Mouse (Mus musculus) cerebellum, adult 2 months (tissue): Measurements from ENCODE around the gene Fam43a. TPM values are rescaled to one million over a fixed set of nuclear protein-coding genes. Genes with fewer than 3 reads are reported as not detected.

Experiments
- DNase-seq, 2 experiments: peaks; one replicate each; pipeline ENCODE4 v3.0.0; 2021
- H3K27ac ChIP-seq: fragments of 200-500 bp; 2 replicates; pipeline ENCODE4 v1.5.1; 2012; ENCODE audit warnings: low read length, control low read depth, inconsistent platforms; ENCODE audit not compliant: insufficient read depth
- H3K27me3 ChIP-seq: fragments of 200-500 bp; 2 replicates; pipeline ENCODE4 v1.6.1; 2012; ENCODE audit warnings: inconsistent platforms, mild to moderate bottlenecking, low read length, moderate library complexity; ENCODE audit not compliant: control insufficient read depth, insufficient read depth
- H3K4me1 ChIP-seq: fragments of 200-500 bp; 2 replicates; pipeline ENCODE4 v1.6.1; 2011; ENCODE audit warnings: low read length; ENCODE audit not compliant: control insufficient read depth, insufficient read depth
- H3K4me3 ChIP-seq: fragments of 200-500 bp; replicated peaks from 2 replicates; pipeline ENCODE3; 2011; ENCODE audit warnings: mild to moderate bottlenecking, low read depth, low read length, control low read depth; ENCODE audit not compliant: insufficient read depth
- CTCF ChIP-seq: fragments of 200-500 bp; IDR thresholded peaks from 2 replicates; pipeline ENCODE4 v1.5.1; 2011; ENCODE audit warnings: low read depth, mild to moderate bottlenecking, control low read depth, low read length, moderate library complexity, borderline replicate concordance; ENCODE audit not compliant: insufficient read depth
- POLR2A ChIP-seq: fragments of 200-500 bp; IDR thresholded peaks from 2 replicates; pipeline ENCODE4 v1.6.1; 2011; ENCODE audit warnings: low read length, control low read depth, borderline replicate concordance; ENCODE audit not compliant: insufficient read depth
- WGBS: fragments of 180-500 bp; shearing (Covaris S2); methylation state at CpG from one replicate; pipeline ENCODE4 v1.1.7; 2018; 5-methylcytosine and 5-hydroxymethylcytosine counted together
- polyA plus RNA-seq: library from polyadenylated mRNA; depleted of rRNA; stranded (reverse); fragments of >200 nt; gene quantifications from 2 replicates; pipeline ENCODE4 v1.2.3, GENCODE M21; 2012; rRNA removed

The Fam43a gene
- polyA plus RNA-seq, 1 experiment = 15.2 TPM

DNA sequence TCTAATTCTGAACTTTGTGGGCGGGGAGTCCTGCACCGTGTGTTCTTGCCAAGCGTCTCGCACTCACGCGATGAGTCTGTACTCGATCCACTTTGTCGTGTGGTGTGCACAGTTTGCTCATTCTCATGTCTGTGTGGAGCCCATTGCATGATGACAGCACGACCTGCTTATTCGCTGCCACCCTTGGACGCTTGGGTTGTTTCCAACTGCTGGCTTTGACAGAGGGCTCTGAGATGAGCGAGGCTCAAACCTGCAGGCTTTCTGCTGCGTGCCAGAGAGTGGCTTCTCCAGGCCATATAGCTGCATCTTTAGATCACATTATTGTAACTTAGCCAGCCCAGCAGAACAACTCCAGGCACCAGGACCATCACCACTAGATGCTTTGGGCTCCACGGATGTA, 39.1 kb downstream of the Fam43a start:
- WGBS = 14% methylated on average over 14 of the region's 14 CpGs
- peak; percentile 29 to 57 for DNase-seq
- Histone ChIP-seq H3K27ac (no peak overlapping the region), H3K4me3 (peak overlapping the region; percentile 1), H3K27me3 (no peaks in the 10 kb centered on the region), H3K4me1 (no peaks in the 10 kb centered on the region; the same call in none of the 2 replicates)
- TF ChIP-seq POLR2A (no peak), CTCF (no peak)

DNA sequence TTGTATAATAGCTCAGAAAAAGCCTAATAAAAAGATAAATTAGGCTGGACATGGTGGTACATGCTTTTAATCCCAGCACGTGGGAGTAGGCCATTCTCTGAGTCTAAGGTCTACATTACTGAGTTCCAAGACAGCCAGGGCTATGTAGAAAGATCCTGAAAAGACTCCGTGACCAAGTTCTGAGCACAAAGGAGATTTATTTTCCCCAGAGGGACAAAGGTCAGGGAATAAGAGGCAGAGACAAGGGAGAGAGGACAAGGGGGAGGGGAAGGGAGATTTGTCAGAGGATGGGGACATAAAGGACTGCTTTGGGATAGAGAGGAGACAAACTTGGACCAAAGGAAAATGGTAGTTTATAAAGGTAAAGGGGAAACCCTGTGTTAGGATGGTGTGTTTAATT, 41.1 kb downstream of the Fam43a start:
- Histone ChIP-seq H3K4me1 (no peaks in the 10 kb centered on the region; the same call in none of the 2 replicates), H3K27me3 (no peaks in the 10 kb centered on the region), H3K27ac (no peak overlapping the region), H3K4me3 (no peak overlapping the region)
- 90% methylated on average over 2 of the region's 2 CpGs for WGBS
- DNase-seq = no peak
- TF ChIP-seq POLR2A = no peak
- no peak for TF ChIP-seq CTCF

DNA sequence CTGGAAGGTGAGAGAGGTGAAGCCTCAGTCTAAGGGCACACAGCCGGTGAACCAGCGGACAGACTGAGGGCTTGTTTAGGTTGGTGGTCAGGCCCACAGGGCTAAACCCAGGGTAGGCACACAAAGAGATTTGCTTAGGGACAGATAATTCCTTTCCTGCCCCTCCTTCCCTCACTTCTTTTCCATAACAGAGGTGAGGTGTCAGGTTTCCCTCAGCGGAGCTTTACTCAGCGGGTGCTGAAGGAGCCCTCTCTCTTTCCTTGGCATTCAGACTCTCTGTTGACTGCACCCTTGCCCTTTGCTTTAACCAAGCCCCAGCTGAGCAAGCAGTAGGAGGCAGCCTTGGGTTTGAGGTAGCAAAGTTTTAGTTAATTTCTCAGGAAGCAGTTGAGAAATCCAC, 41.9 kb downstream of the Fam43a start:
- peaks cover 6% of the 10 kb centered on the region for H3K4me1 ChIP-seq
- no peak for TF ChIP-seq POLR2A
- TF ChIP-seq CTCF = no peak
- H3K27ac ChIP-seq = no peak overlapping the region
- WGBS = 96% methylated on average over 4 of the region's 4 CpGs
- no peaks in the 10 kb centered on the region for H3K27me3 ChIP-seq
- H3K4me3 ChIP-seq = no peak overlapping the region
- no peak for DNase-seq

DNA sequence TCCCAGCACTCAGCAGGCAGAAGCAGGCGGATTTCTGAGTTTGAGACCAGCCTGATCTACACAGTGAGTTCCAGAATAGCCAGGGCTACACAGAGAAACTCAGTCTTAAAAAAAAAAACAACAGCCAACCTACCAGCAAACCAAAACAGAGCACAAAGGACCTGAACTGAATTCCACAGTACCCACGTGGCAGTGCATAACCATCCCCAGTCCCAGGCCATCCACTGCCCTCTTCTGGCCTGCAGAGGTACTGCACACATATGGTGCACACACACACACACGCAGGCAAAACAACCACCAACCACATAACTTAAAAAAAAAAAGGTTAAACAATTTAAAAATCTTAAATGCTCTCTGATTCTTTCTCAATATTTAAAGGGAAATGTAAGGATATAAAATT, 42.7 kb downstream of the Fam43a start:
- no peak for DNase-seq
- no peak overlapping the region for H3K4me3 ChIP-seq
- peaks cover 7% of the 10 kb centered on the region for H3K4me1 ChIP-seq
- H3K27me3 ChIP-seq = no peaks in the 10 kb centered on the region
- TF ChIP-seq POLR2A = no peak
- no peak for TF ChIP-seq CTCF
- H3K27ac ChIP-seq = no peak overlapping the region
- WGBS = 88% methylated on average over 3 of the region's 3 CpGs

DNA sequence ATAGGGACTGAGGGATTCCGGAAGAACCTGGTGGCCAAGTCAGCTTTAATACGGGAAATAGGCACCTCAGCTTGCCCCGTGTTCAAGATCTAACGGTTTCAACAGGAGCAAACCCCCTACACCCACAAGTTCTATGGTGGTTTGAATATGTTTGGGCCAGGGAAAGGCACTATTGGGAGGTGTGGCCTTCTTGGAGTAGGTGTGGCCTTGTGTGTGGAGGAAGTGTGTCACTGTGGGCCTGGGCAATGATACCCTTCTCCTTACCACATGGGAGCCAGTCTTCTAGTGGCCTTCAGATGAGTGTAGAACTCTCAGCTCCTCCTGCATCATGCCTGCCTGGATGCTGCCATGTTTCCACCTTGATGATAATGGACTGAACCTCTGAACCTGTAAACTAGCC, 45.5 kb downstream of the Fam43a start:
- H3K27ac ChIP-seq = no peak overlapping the region

DNA sequence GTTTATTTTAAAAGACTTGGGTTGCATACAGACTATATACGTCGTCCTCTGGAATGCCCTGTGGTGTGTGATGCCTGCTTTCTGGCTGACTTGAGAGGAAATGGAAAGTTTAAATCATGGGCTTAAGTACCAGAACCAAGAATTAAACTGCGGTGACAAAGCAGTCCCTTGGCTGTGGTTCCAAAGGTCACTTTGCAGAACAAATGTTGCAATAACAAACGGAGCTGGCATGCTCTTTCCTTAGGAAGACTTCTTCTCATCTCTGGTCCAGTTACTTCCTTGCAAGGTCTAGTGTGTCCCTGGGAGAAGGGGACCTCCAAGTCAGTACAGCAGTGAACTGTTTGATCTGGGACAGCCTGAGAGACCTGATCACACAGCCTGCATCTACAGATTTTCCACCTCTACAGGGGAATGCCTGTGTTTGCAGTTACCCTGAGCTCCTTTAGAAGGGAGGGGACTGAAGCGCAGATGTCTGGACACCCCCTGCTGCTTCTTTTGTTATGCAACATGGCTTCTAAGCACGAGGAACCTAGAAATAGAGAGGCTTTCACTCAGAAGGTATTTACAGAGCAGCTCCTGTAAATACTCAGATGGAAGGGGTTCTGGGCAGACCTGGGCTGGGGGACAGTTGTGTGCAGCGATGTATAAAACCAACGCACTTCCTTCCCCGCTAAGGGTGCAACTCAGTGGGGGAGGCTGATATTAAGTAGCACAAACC, 46.5 kb downstream of the Fam43a start:
- WGBS = 37% methylated on average over 9 of the region's 9 CpGs

More for the DNA sequence above, 45.5 kb downstream of the Fam43a start:
- Histone ChIP-seq H3K4me1 (peaks cover 7% of the 10 kb centered on the region; the same call in 1 of the 2 replicates), H3K27me3 (no peaks in the 10 kb centered on the region), H3K4me3 (no peak overlapping the region)
- no peak for TF ChIP-seq POLR2A
- no peak for DNase-seq
- WGBS = 95% methylated on average over 4 of the region's 4 CpGs

DNA sequence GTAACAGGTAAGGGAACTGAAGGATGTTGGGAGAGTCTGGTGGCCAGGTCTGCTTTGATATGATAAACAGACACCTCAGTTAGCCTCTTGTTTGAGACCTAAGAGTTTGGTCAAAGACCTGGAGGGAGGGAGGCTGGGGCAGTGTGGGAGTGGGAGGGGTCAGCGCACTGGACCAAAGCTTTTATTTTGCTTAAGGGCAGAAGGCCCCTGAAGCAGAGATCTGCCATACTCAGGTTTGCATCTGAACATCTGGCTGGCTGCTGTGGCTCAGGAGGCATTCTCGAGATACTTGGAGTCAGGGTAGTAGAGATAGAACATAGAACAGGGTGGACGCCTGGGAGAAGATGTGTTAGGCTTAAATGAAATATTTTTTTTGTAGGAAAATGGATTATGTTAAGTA, 47.3 kb downstream of the Fam43a start:
- TF ChIP-seq CTCF (no peak), POLR2A (no peak)
- H3K27ac ChIP-seq = no peak overlapping the region
- DNase-seq = no peak
- no peaks in the 10 kb centered on the region for H3K27me3 ChIP-seq
- 97% methylated on average over 3 of the region's 3 CpGs for WGBS
- no peak overlapping the region for H3K4me3 ChIP-seq
- peaks cover 7% of the 10 kb centered on the region; the same call in 1 of the 2 replicates for H3K4me1 ChIP-seq

More for the DNA sequence above, 46.5 kb downstream of the Fam43a start:
- Histone ChIP-seq H3K4me1 (peaks cover 7% of the 10 kb centered on the region; the same call in 1 of the 2 replicates), H3K27me3 (no peaks in the 10 kb centered on the region), H3K27ac (no peak overlapping the region), H3K4me3 (no peak overlapping the region)
- TF ChIP-seq CTCF (no peak), POLR2A (no peak)
- DNase-seq = peak; percentile 43 to 64

DNA sequence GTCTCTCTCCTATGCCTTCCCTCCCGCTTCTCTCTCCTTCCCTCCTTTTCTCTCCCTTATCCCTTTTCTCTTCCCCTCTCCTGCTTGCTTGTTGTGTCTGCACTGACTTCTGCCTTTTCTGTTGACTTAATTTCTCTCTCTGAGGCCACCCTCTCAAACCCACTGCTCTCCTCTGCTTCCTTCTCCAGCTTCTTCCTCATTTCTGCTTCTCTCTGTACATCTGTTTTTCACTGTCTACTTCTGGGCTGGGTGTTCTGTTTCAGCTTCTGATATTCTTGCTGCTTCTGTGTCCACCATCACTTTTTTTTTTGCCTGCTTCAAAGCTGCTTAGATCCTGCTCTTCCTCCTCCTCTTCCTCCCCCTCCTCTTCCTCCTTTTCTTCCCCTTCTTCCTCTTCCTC, 51.8 kb downstream of the Fam43a start:
- Histone ChIP-seq H3K4me1 (peaks cover 6% of the 10 kb centered on the region), H3K4me3 (no peak overlapping the region), H3K27me3 (no peaks in the 10 kb centered on the region), H3K27ac (no peak overlapping the region)
- 74% methylated on average over 1 of the region's 1 CpGs for WGBS
- no peak for DNase-seq
- TF ChIP-seq POLR2A = no peak

Other genes starting within 250 kb of the Fam43a start
- gene Atp13a3, start 193.7 kb upstream of the Fam43a start, polyA plus RNA-seq = 31.4 and 34.7 TPM in 2 replicates
- 17.4 and 20.8 TPM in 2 replicates for gene Tmem44, start 48.9 kb upstream of the Fam43a start, polyA plus RNA-seq
- gene Lsg1, start 12.1 kb upstream of the Fam43a start, polyA plus RNA-seq = 20.3 and 21.5 TPM in 2 replicates